Mouse (Mus musculus) erythroblast, embryonic 14.5 days (primary cell): ENCODE measurements around the gene Pdss2.

ENCODE experiments used
- GATA1 ChIP-seq: IDR thresholded peaks from 2 replicates; pipeline ENCODE4 v1.6.1; 2012; ENCODE audit warnings: low read length, inconsistent platforms, mixed read lengths
- TAL1 ChIP-seq: IDR thresholded peaks from 3 replicates; pipeline ENCODE4 v1.6.1; 2012; ENCODE audit warnings: low read length, inconsistent platforms, mixed read lengths

DNA sequence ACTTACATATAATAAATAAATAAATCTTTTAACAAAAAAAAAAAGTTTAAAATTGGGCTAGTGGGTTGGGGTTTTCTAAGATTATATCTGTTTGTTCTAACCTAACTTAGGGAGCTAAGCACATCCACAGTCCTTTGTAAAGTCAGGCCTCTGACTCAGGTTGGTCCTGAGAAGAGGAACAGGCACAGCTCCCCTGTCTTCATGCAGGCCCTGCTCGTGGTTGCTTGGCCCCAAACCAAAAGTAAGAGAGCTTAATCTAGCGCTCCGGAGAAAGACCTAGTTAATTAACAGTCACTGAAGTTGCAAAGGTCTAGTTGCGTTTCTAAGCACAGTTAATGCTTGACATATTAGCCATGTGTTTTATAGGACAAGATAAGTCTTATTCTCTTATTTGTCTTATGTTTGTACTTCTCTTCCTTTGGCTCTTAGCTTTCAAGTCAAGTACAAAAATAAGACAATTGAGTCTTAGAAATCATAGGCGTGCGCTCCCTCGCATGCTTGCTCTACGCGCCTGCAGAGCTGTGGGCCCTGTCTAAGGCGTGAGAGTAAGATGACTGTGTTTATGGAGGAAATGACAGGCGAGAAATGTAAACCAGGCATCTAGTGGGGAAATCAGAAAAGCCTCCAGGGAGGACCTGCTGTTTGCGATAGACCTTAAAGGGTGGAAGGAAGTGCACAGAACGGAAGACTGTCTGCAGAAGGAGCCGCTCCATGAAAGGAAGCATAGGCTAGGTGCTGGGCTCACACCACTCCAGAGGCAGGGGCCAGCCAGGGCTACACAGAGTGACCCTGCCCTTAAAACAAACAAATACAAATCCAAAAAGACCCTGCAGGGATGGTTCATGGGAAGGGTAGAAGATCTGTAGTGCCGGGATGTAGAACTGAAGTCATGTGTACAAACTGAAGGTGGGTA, 157.7 kb downstream of the Pdss2 start:
- no peak for TF ChIP-seq GATA1
- TF ChIP-seq TAL1 = no peak
